Comparison of ENCODE assay signal across 17 mouse cellular contexts in the genomic region with DNA sequence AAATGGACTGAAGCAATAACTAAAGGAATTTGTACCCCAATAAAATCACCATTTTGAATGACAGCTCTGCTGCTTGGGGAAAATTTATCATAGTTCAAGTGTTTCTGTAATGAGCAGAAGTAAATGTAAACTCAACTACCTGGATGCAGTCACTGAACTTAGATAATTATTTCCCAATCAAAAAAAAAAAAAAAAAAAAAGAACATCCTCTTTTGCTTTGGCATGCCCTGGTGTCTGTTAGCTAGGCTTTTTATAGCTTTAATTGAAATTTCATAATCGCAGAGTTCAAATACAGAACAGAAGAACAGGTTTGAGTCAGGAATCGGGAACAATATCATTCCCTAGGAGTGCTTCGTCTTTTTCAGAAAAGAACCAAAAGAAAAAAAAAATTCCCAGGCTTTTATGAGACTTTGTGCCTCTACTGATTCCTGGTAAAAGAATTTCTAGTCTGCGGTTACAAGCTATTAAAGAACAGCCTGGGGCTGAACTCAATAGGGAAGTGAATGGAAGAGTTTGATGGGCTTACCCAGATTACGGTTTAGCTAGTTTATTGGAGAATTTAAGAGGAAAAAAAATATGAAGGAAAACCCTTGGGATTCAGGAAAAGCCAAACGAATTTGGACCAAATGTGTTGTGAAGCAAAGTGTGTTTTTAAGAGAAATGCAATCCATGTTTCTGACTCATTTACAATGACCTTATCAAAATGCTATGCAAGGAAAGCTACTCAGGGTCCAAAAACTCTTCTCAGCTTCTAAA.
DNase-seq lines count a peak whose midpoint lies in the region; ATAC-seq and TF ChIP-seq lines count a peak whose summit lies in the region.
"Had no signal": no experiment of that assay in that cellular context is flagged by ENCODE, and none has a peak within 500 bp of the region (broad histone marks: within the 10 kb centered on the region; RNA-seq: fewer than 3 reads in every experiment).

No protein-coding gene starts in this region.

- TF ChIP-seq EP300 in liver, postnatal 0 days (IDR thresholded peaks at IDR 0.05; ENCODE audit: low read depth) = no peak

- ATAC-seq in embryonic facial prominence, embryonic 11.5 days (replicated peaks; ENCODE audit: insufficient number of reproducible peaks, low FRiP score, low TSS enrichment, low read depth) = no peak
- ATAC-seq in liver, postnatal 0 days = no peak
- ATAC-seq: forebrain, embryonic 14.5 days; intestine, embryonic 16.5 days had no signal

- H3K79me2 ChIP-seq in liver, adult 2 months (ENCODE audit: control insufficient read depth, insufficient read depth, low read length) = no peaks in the 10 kb centered on the region
- no peaks in the 10 kb centered on the region for H3K79me2 ChIP-seq in myocyte (ENCODE audit: control insufficient read depth, insufficient read depth)

- 41% methylated on average over 6 of the region's 6 CpGs for WGBS in embryonic facial prominence, embryonic 11.5 days
- 52% methylated on average over 6 of the region's 6 CpGs for WGBS in embryonic facial prominence, embryonic 10.5 days
- 53% methylated on average over 6 of the region's 6 CpGs for WGBS in liver, adult 2 months
- WGBS in liver, postnatal 0 days (ENCODE audit: insufficient replicate concordance) = 69% methylated on average over 6 of the region's 6 CpGs

- H3K4me3 ChIP-seq in embryonic facial prominence, embryonic 11.5 days (ENCODE audit: low read depth, low read length) = no peak overlapping the region
- no peak overlapping the region for H3K4me3 ChIP-seq in embryonic facial prominence, embryonic 10.5 days
- no peak overlapping the region for H3K4me3 ChIP-seq in liver, adult 2 months (ENCODE audit: insufficient read depth, low read depth, low read length)
- H3K4me3 ChIP-seq in liver, postnatal 0 days (ENCODE audit: low read depth, low read length) = no peak overlapping the region
- H3K4me3 ChIP-seq in embryonic fibroblast, embryonic 13.5 days (ENCODE audit: insufficient read depth, low read length) = no peak overlapping the region
- H3K4me3 ChIP-seq in myocyte = no peak overlapping the region

- no peaks in the 10 kb centered on the region for H3K27me3 ChIP-seq in embryonic facial prominence, embryonic 11.5 days (ENCODE audit: control insufficient read depth, insufficient read depth, low read length)
- no peaks in the 10 kb centered on the region for H3K27me3 ChIP-seq in embryonic facial prominence, embryonic 10.5 days (replicated peaks; ENCODE audit: low read depth, poor library complexity, severe bottlenecking)
- no peaks in the 10 kb centered on the region for H3K27me3 ChIP-seq in liver, adult 2 months (ENCODE audit: control insufficient read depth, insufficient read depth, low read length)
- H3K27me3 ChIP-seq in liver, postnatal 0 days (ENCODE audit: insufficient read depth, low read length) = no peaks in the 10 kb centered on the region
- H3K27me3 ChIP-seq in myocyte (ENCODE audit: control insufficient read depth, insufficient read depth, insufficient read length) = no peaks in the 10 kb centered on the region

- H3K27ac ChIP-seq in embryonic facial prominence, embryonic 11.5 days (replicated peaks; ENCODE audit: low read depth, low read length) = no peak overlapping the region
- no peak overlapping the region for H3K27ac ChIP-seq in embryonic facial prominence, embryonic 10.5 days (replicated peaks)
- H3K27ac ChIP-seq in liver, adult 2 months (replicated peaks; ENCODE audit: insufficient read depth, low read depth, low read length) = no peak overlapping the region
- H3K27ac ChIP-seq in liver, postnatal 0 days (ENCODE audit: low read depth) = no peak overlapping the region
- H3K27ac ChIP-seq in embryonic fibroblast, embryonic 13.5 days (ENCODE audit: insufficient read depth, low read length) = peak overlapping the region; percentile 81
- H3K27ac ChIP-seq: hindbrain, embryonic 14.5 days had no signal

- no peak for TF ChIP-seq CTCF in liver, adult 2 months (IDR thresholded peaks at IDR 0.05; ENCODE audit: low read depth, low read length)
- no peak for TF ChIP-seq CTCF in liver, postnatal 0 days (IDR thresholded peaks at IDR 0.05; ENCODE audit: low read depth)
- TF ChIP-seq CTCF in embryonic fibroblast, embryonic 13.5 days (IDR thresholded peaks at IDR 0.05; ENCODE audit: borderline replicate concordance, insufficient read depth, low read length) = no peak

- no peak overlapping the region for H3K4me2 ChIP-seq in embryonic facial prominence, embryonic 11.5 days (ENCODE audit: low read depth, low read length)
- H3K4me2 ChIP-seq in liver, postnatal 0 days (ENCODE audit: low read depth, low read length) = no peak overlapping the region
- peak overlapping the region; percentile 63 for H3K4me2 ChIP-seq in myocyte (ENCODE audit: low read depth)
- H3K4me2 ChIP-seq: hindbrain, embryonic 14.5 days; midbrain, embryonic 11.5 days had no signal

- no peak overlapping the region for H3ac ChIP-seq in myocyte (ENCODE audit: control insufficient read depth, insufficient read length)

- peak; percentile 35 for DNase-seq in embryonic facial prominence, embryonic 11.5 days (ENCODE audit: low spot score)
- DNase-seq in embryonic facial prominence, embryonic 10.5 days (ENCODE audit: low spot score) = no peak
- peak; percentile 58 for DNase-seq in liver, adult 2 months (ENCODE audit: extremely low read depth, low read depth, low spot score)
- DNase-seq in liver, postnatal 0 days = no peak
- no peak for DNase-seq in spleen, adult 12 weeks (ENCODE audit: low spot score)
- no peak for DNase-seq in ovary, postnatal 10 days (ENCODE audit: low spot score)
- DNase-seq: cerebellum, postnatal 36 days; gastrocnemius, postnatal 10 days; kidney, postnatal 14 days; layer of hippocampus, adult 9-11 months; right cerebral cortex, postnatal 14 days had no signal

- H3K9me3 ChIP-seq in embryonic facial prominence, embryonic 11.5 days (replicated peaks; ENCODE audit: control insufficient read depth, low read length) = no peaks in the 10 kb centered on the region
- no peaks in the 10 kb centered on the region for H3K9me3 ChIP-seq in embryonic facial prominence, embryonic 10.5 days
- no peaks in the 10 kb centered on the region for H3K9me3 ChIP-seq in liver, postnatal 0 days (ENCODE audit: low read length)

- no peaks in the 10 kb centered on the region for H3K36me3 ChIP-seq in embryonic facial prominence, embryonic 11.5 days (replicated peaks; ENCODE audit: control insufficient read depth, insufficient read depth, low read depth, low read length)
- H3K36me3 ChIP-seq in embryonic facial prominence, embryonic 10.5 days (replicated peaks) = no peaks in the 10 kb centered on the region
- no peaks in the 10 kb centered on the region for H3K36me3 ChIP-seq in liver, adult 2 months (ENCODE audit: control insufficient read depth, insufficient read depth, low read length)
- H3K36me3 ChIP-seq in liver, postnatal 0 days (replicated peaks; ENCODE audit: insufficient read depth, low read length) = no peaks in the 10 kb centered on the region
- no peaks in the 10 kb centered on the region for H3K36me3 ChIP-seq in myocyte (ENCODE audit: control insufficient read depth, insufficient read depth)

- no peaks in the 10 kb centered on the region for H3K4me1 ChIP-seq in embryonic facial prominence, embryonic 11.5 days (ENCODE audit: control insufficient read depth, insufficient read depth, low read length)
- 0 out of 2 replicates have a peak, but pooled peaks cover 2% of the 10 kb centered on the region for H3K4me1 ChIP-seq in embryonic facial prominence, embryonic 10.5 days
- no peaks in the 10 kb centered on the region for H3K4me1 ChIP-seq in liver, adult 2 months (ENCODE audit: control insufficient read depth, insufficient read depth, low read length)
- no peaks in the 10 kb centered on the region for H3K4me1 ChIP-seq in liver, postnatal 0 days (ENCODE audit: insufficient read depth)
- 0 out of 2 replicates have a peak, but pooled peaks cover 3% of the 10 kb centered on the region for H3K4me1 ChIP-seq in embryonic fibroblast, embryonic 13.5 days (ENCODE audit: control insufficient read depth, insufficient read depth, low read length)

- no peak for TF ChIP-seq POLR2A in liver, adult 2 months (IDR thresholded peaks at IDR 0.05; ENCODE audit: extremely low read depth, insufficient read depth, low read length)
- no peak for TF ChIP-seq POLR2A in embryonic fibroblast, embryonic 13.5 days (IDR thresholded peaks at IDR 0.05; ENCODE audit: low read depth, low read length)
- TF ChIP-seq POLR2A in myocyte (IDR thresholded peaks at IDR 0.05; ENCODE audit: insufficient read length, low read depth) = no peak

- no peak overlapping the region for H3K9ac ChIP-seq in embryonic facial prominence, embryonic 11.5 days (replicated peaks; ENCODE audit: low read length)
- no peak overlapping the region for H3K9ac ChIP-seq in liver, adult 2 months (ENCODE audit: low read depth, low read length)
- no peak overlapping the region for H3K9ac ChIP-seq in liver, postnatal 0 days (replicated peaks)
- H3K9ac ChIP-seq: hindbrain, embryonic 14.5 days had no signal

TF ChIP-seq in myocyte, 11 proteins besides CTCF, POLR2A, EP300 and RAD21:
- TF ChIP-seq E2F4 (IDR thresholded peaks at IDR 0.05; ENCODE audit: insufficient read depth) (no peak), MAX (IDR thresholded peaks at IDR 0.05; ENCODE audit: low read depth) (no peak), CEBPB (IDR thresholded peaks at IDR 0.05; ENCODE audit: insufficient read depth, poor library complexity, severe bottlenecking) (peak; percentile 38; the same call in 1 of the 2 replicates), SRF (IDR thresholded peaks at IDR 0.05; ENCODE audit: control insufficient read depth, insufficient read length, low read depth) (no peak)

Comparison
In these comparisons a context has a peak if more than half of its experiments do, and no peak if none do; other contexts are left out.
1. DNase-seq: peak in embryonic facial prominence, embryonic 11.5 days (single experiment) and liver, adult 2 months (single experiment); none in embryonic facial prominence, embryonic 10.5 days (single experiment), liver, postnatal 0 days (single experiment), spleen, adult 12 weeks (single experiment) and ovary, postnatal 10 days (single experiment).